Mouse (Mus musculus): ENCODE measurements around the gene Cnot6.

Cnot6 gene

GRCm38 (mm10) chr11:49712555-49713335, at the start of gene Cnot6:
Cnot6 (minus strand) TSS chr11:49712723.
- DNase-seq: peak; percentile 99

GRCm38 (mm10) chr11:49761130-49761529, 48.6 kb upstream of the Cnot6 start:
- no peak for DNase-seq

- DNase-seq: no peak
These were observed 45.6 kb upstream of the Cnot6 start for GRCm38 (mm10) chr11:49758096-49758495.

GRCm38 (mm10) chr11:49754958-49755665, 42.6 kb upstream of the Cnot6 start:
- DNase-seq: no peak

- no peak for DNase-seq
These were observed 34.2 kb upstream of the Cnot6 start for GRCm38 (mm10) chr11:49746756-49747155.

GRCm38 (mm10) chr11:49745839-49746238, 33.3 kb upstream of the Cnot6 start:
- DNase-seq: no peak

- no peak for DNase-seq
These were observed 32.5 kb upstream of the Cnot6 start for GRCm38 (mm10) chr11:49744981-49745380.

GRCm38 (mm10) chr11:49743634-49744033, 31.1 kb upstream of the Cnot6 start:
- DNase-seq: no peak

GRCm38 (mm10) chr11:49742248-49742647, 29.7 kb upstream of the Cnot6 start:
- no peak for DNase-seq

- no peak for DNase-seq
These were observed 27.3 kb upstream of the Cnot6 start for GRCm38 (mm10) chr11:49739776-49740175.

GRCm38 (mm10) chr11:49738659-49739406, 26.3 kb upstream of the Cnot6 start:
- no peak for DNase-seq

- no peak for DNase-seq
These were observed 25.1 kb upstream of the Cnot6 start for GRCm38 (mm10) chr11:49737625-49738024.

- no peak for DNase-seq
These were observed 22.2 kb upstream of the Cnot6 start for GRCm38 (mm10) chr11:49734771-49735170.

GRCm38 (mm10) chr11:49730275-49730948, 17.9 kb upstream of the Cnot6 start:
- DNase-seq: no peak

GRCm38 (mm10) chr11:49727877-49728276, 15.4 kb upstream of the Cnot6 start:
- DNase-seq: peak; percentile 75

GRCm38 (mm10) chr11:49726800-49727199, 14.3 kb upstream of the Cnot6 start:
- DNase-seq: no peak

GRCm38 (mm10) chr11:49724676-49725075, 12.2 kb upstream of the Cnot6 start:
- no peak for DNase-seq

- no peak for DNase-seq
These were observed 10.8 kb upstream of the Cnot6 start for GRCm38 (mm10) chr11:49723281-49723680.

- DNase-seq: no peak
These were observed 10.2 kb upstream of the Cnot6 start for GRCm38 (mm10) chr11:49722692-49723091.

- DNase-seq: no peak
These were observed 8.8 kb upstream of the Cnot6 start for GRCm38 (mm10) chr11:49721358-49721757.

GRCm38 (mm10) chr11:49719466-49720151, 7.1 kb upstream of the Cnot6 start:
- DNase-seq: no peak
